Mouse (Mus musculus) forebrain, postnatal 0 days (tissue): Measurements from ENCODE around the gene Ttc21b. TPM values are rescaled to one million over a fixed set of nuclear protein-coding genes. Genes with fewer than 3 reads are reported as not detected.
"Not testable (repeated sequence)": the region's sequence is repeated elsewhere in the genome, so short reads cannot be mapped to it uniquely, and the experiment has no call there.

ENCODE experiments used
- ATAC-seq: fragments of 200-750 bp; cut with Nextera tagmentation; 2 replicates; pipeline ENCODE4 v1.8.0; 2017; ENCODE audit warnings: mild to moderate bottlenecking, moderate library complexity
- DNase-seq: peaks from one replicate; pipeline ENCODE4 v3.0.0-alpha.2; 2015
- H3K27ac ChIP-seq: fragments of 300-500 bp; sonication (generic); 2 replicates; pipeline ENCODE4 v1.5.1; 2014; ENCODE audit warnings: low read depth, mild to moderate bottlenecking, antibody characterized with exemption, low read length, moderate library complexity, mixed read lengths
- H3K27me3 ChIP-seq: fragments of 300-500 bp; sonication (generic); 2 replicates; pipeline ENCODE4 v1.6.1; 2014; ENCODE audit warnings: mild to moderate bottlenecking, low read length, mixed read lengths; ENCODE audit not compliant: insufficient read depth
- H3K36me3 ChIP-seq: fragments of 300-500 bp; sonication (generic); 2 replicates; pipeline ENCODE4 v1.6.1; 2014; ENCODE audit warnings: mild to moderate bottlenecking, moderate library complexity; ENCODE audit not compliant: insufficient read depth
- H3K4me1 ChIP-seq: fragments of 300-500 bp; sonication (generic); 2 replicates; pipeline ENCODE4 v1.6.1; 2014; ENCODE audit warnings: antibody characterized with exemption; ENCODE audit not compliant: insufficient read depth
- H3K4me2 ChIP-seq: fragments of 300-500 bp; sonication (generic); 2 replicates; pipeline ENCODE4 v1.6.1; 2014; ENCODE audit warnings: low read depth, mild to moderate bottlenecking, moderate library complexity
- H3K4me3 ChIP-seq: fragments of 300-500 bp; sonication (generic); 2 replicates; pipeline ENCODE4 v1.5.1; 2014; ENCODE audit warnings: low read depth, low read length, mixed read lengths
- H3K9ac ChIP-seq: fragments of 300-500 bp; sonication (generic); 2 replicates; pipeline ENCODE4 v1.6.1; 2014; ENCODE audit warnings: mild to moderate bottlenecking
- H3K9me3 ChIP-seq: fragments of 300-500 bp; sonication (generic); 2 replicates; pipeline ENCODE4 v1.6.1; 2016; ENCODE audit warnings: low read length
- CTCF ChIP-seq: sonication (generic); IDR thresholded peaks from 2 replicates; pipeline ENCODE4 v1.5.1; 2016; ENCODE audit warnings: antibody characterized with exemption, control low read depth, low read depth
- WGBS: fragments of 180-500 bp; shearing (Covaris S2); extraction: QIAGEN DNeasy Blood & Tissue Kit; methylation state at CpG from one replicate; pipeline ENCODE4 v1.1.7; 2014; 5-methylcytosine and 5-hydroxymethylcytosine counted together
- polyA plus RNA-seq: library from polyadenylated mRNA; unstranded; fragments of >200 nt; fragmentation: Nextera tagmentation; extraction: Ambion mirVana; gene quantifications from 2 replicates; pipeline ENCODE4 v1.2.1, GENCODE M21; 2015
- total RNA-seq: library from RNA; depleted of rRNA; stranded (reverse); fragments of >200 nt; gene quantifications from 2 replicates; pipeline ENCODE4 v1.2.3, GENCODE M21; 2014

The Ttc21b gene
- total and polyA plus RNA-seq, 2 experiments from 2014 or later = 6.1 to 15.3 TPM

- DNase-seq (no peak), ATAC-seq (no peak)
- Histone ChIP-seq H3K4me3 (no peak overlapping the region), H3K4me1 (no peaks in the 10 kb centered on the region), H3K36me3 (peaks cover 44% of the 10 kb centered on the region), H3K27me3 (no peaks in the 10 kb centered on the region), H3K9me3 (no peaks in the 10 kb centered on the region), H3K4me2 (no peak overlapping the region), H3K27ac (no peak overlapping the region), H3K9ac (no peak overlapping the region)
- WGBS = 97% methylated on average over 13 of the region's 13 CpGs
- no peak for TF ChIP-seq CTCF
These were observed 47.1 kb downstream of the Ttc21b start for GRCm38 (mm10) chr2:66209353-66209752.

- Histone ChIP-seq H3K4me3 (no peak overlapping the region), H3K4me1 (no peaks in the 10 kb centered on the region), H3K9me3 (no peaks in the 10 kb centered on the region), H3K27me3 (no peaks in the 10 kb centered on the region), H3K9ac (no peak overlapping the region), H3K36me3 (peaks cover 40% of the 10 kb centered on the region), H3K27ac (no peak overlapping the region), H3K4me2 (no peak overlapping the region)
- WGBS = 94% methylated on average over 2 of the region's 2 CpGs
- TF ChIP-seq CTCF = no peak
- DNase-seq (no peak), ATAC-seq (no peak)
These were observed 49.6 kb downstream of the Ttc21b start for GRCm38 (mm10) chr2:66206796-66207195.

GRCm38 (mm10) chr2:66204218-66204617 is 52.2 kb downstream of the Ttc21b start:
- Histone ChIP-seq H3K9ac (no peak overlapping the region), H3K4me2 (no peak overlapping the region), H3K36me3 (peaks cover 53% of the 10 kb centered on the region), H3K4me1 (no peaks in the 10 kb centered on the region), H3K4me3 (no peak overlapping the region), H3K9me3 (no peaks in the 10 kb centered on the region), H3K27ac (no peak overlapping the region), H3K27me3 (no peaks in the 10 kb centered on the region)
- DNase-seq (no peak), ATAC-seq (no peak)
- WGBS = 92% methylated on average over 2 of the region's 2 CpGs
- TF ChIP-seq CTCF = no peak

GRCm38 (mm10) chr2:66200195-66200594 is 56.2 kb downstream of the Ttc21b start:
- WGBS = 55% methylated on average over 3 of the region's 3 CpGs
- Histone ChIP-seq H3K27ac (no peak overlapping the region), H3K27me3 (no peaks in the 10 kb centered on the region), H3K4me3 (no peak overlapping the region), H3K36me3 (peaks cover 29% of the 10 kb centered on the region), H3K9me3 (no peaks in the 10 kb centered on the region), H3K4me1 (no peaks in the 10 kb centered on the region), H3K9ac (no peak overlapping the region), H3K4me2 (no peak overlapping the region)
- no peak for DNase-seq
- TF ChIP-seq CTCF = no peak
- no peak for ATAC-seq

- H3K4me2 ChIP-seq = no peak overlapping the region
- H3K9me3 ChIP-seq = no peaks in the 10 kb centered on the region
- no peaks in the 10 kb centered on the region for H3K4me1 ChIP-seq
- peaks cover 13% of the 10 kb centered on the region for H3K36me3 ChIP-seq
- H3K27me3 ChIP-seq = no peaks in the 10 kb centered on the region
- H3K27ac ChIP-seq = no peak overlapping the region
- H3K4me3 ChIP-seq = no peak overlapping the region
- TF ChIP-seq CTCF = no peak
- 76% methylated on average over 13 of the region's 13 CpGs for WGBS
- no peak overlapping the region for H3K9ac ChIP-seq
- peak; percentile 15; the same call in 1 of the 2 replicates for ATAC-seq
- DNase-seq = no peak
These were observed 64.7 kb downstream of the Ttc21b start for GRCm38 (mm10) chr2:66191691-66192100.

GRCm38 (mm10) chr2:66190157-66190556 is 66.3 kb downstream of the Ttc21b start:
- Histone ChIP-seq H3K36me3 (peaks cover 13% of the 10 kb centered on the region), H3K9me3 (no peaks in the 10 kb centered on the region), H3K9ac (no peak overlapping the region), H3K27me3 (no peaks in the 10 kb centered on the region), H3K4me1 (no peaks in the 10 kb centered on the region), H3K4me2 (no peak overlapping the region), H3K4me3 (no peak overlapping the region), H3K27ac (no peak overlapping the region)
- ATAC-seq (peak; percentile 44; the same call in 1 of the 2 replicates), DNase-seq (peak; percentile 31)
- 57% methylated on average over 5 of the region's 5 CpGs for WGBS
- TF ChIP-seq CTCF = no peak

GRCm38 (mm10) chr2:66189197-66189596 is 67.2 kb downstream of the Ttc21b start:
- 98% methylated on average over 12 of the region's 12 CpGs for WGBS
- H3K9me3 ChIP-seq, H3K9ac ChIP-seq, H3K27ac ChIP-seq, H3K27me3 ChIP-seq, H3K4me2 ChIP-seq, H3K4me3 ChIP-seq, DNase-seq, H3K4me1 ChIP-seq, ATAC-seq: not testable (repeated sequence)
- H3K36me3 ChIP-seq = peaks cover 13% of the 10 kb centered on the region

- Histone ChIP-seq H3K27me3 (no peaks in the 10 kb centered on the region), H3K4me3 (no peak overlapping the region), H3K27ac (no peak overlapping the region), H3K9me3 (no peaks in the 10 kb centered on the region), H3K4me1 (no peaks in the 10 kb centered on the region), H3K4me2 (no peak overlapping the region), H3K36me3 (peaks cover 13% of the 10 kb centered on the region), H3K9ac (no peak overlapping the region)
- ATAC-seq (no peak), DNase-seq (no peak)
- TF ChIP-seq CTCF = no peak
- 74% methylated on average over 6 of the region's 6 CpGs for WGBS
These were observed 68.9 kb downstream of the Ttc21b start for GRCm38 (mm10) chr2:66187520-66187919.
